Mouse (Mus musculus): ENCODE measurements around the gene Plxna2.

DNA sequence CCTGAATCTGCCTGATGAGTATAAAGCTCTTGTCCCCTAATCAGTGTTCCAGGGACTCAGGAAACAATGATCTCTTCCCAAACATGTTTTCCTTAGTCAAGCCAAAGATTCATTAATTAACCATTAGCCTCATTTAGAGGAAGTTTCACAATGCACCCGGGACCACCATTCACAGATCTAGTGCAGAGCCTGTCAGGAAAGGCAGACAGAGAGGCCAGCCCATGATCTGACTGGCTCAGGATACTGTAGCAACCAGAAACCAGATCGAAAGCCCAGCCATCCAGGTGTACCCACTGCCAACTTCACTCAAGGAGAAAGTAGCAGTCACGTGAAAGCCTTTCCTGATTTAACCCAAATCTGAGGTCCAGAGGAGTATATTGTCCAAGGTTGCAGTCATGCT, 44.1 kb upstream of the Plxna2 start:
- TF ChIP-seq POLR2A (IDR thresholded peaks at IDR 0.05; ENCODE audit: insufficient read depth, low read length) (no peak), CTCF (IDR thresholded peaks at IDR 0.05; ENCODE audit: low read depth, low read length) (no peak), EP300 (IDR thresholded peaks at IDR 0.05; ENCODE audit: insufficient read depth, low read depth, low read length) (no peak)
